Mouse (Mus musculus): Measurements from ENCODE around the gene Hnrnpk.
"Not testable (repeated sequence)": the region's sequence is repeated elsewhere in the genome, so short reads cannot be mapped to it uniquely, and the experiment has no call there.

Hnrnpk gene

DNA sequence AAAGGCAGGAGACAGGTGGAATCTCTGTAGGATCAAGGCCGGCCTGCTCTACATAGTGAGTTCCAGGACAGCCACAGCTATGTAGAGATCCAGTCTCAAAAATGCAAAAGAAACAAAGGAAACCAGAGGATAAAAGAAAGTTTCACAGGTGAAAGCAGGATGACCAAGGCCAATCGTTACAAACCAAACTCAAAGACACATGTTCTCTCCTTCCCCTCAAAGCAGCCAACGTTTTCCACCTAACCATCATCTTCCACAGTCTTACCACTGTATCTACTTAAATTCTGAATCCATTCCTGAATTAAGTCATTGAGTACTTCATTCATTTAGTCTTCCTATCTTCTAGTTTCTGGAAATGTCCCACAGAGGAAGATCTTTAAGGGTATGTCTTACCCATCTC lies 14.8 kb downstream of the Hnrnpk start:
- no peak for DNase-seq (ENCODE audit: low spot score)

- peak; percentile 79 for DNase-seq (ENCODE audit: low spot score)
Observed at GRCm38 (mm10) chr13:58387948-58388347, 15.2 kb downstream of the Hnrnpk start.

GRCm38 (mm10) chr13:58385547-58385920 lies 17.6 kb downstream of the Hnrnpk start:
- no peak for DNase-seq (ENCODE audit: low spot score)

GRCm38 (mm10) chr13:58384779-58385546 lies 18.2 kb downstream of the Hnrnpk start, which contains the start of gene 2210016F16Rik:
Gene 2210016F16Rik, minus strand, starts transcription at chr13:58385225.
- peak; percentile 57 for DNase-seq (ENCODE audit: low spot score)

DNA sequence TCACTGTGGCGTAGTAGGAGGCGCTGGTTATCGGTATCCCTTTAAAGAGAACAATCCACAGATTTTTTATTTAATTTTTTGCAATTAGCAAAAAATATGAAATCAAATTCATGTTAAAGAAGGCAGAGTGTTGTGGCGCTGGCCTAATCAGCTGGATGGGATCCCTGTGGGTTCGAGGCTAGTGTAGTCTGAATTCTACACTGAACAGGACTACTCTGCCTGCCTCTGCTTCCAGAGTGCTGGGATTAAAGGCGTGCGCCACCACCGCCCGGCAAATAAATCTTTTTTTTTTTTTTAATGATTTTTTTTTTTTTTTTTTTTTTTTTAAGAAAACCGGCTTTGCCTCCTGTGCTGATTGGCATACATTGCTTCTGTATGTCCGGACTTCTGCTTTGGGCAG lies 18.8 kb downstream of the Hnrnpk start:
- DNase-seq (ENCODE audit: low spot score): no peak

DNA sequence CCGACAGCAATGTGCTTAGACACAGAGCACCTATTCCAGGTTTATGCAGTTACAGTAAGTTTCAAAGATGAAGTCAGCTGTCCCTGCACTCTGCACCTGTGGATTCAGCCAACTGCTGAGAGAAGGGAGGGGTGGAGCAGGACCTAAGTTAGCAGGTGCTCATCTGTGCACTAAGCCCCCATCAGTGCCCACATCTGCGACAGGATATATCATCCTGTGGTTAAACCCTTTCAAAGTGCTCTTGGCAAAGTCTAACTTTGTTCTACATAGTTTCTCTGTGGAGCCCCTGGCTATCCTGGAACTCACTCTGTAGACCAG lies 30.0 kb downstream of the Hnrnpk start:
- DNase-seq (ENCODE audit: low spot score): no peak

GRCm38 (mm10) chr13:58372278-58373152 lies 30.6 kb downstream of the Hnrnpk start:
- DNase-seq (ENCODE audit: low spot score): peak; percentile 44

GRCm38 (mm10) chr13:58368835-58369234 lies 34.3 kb downstream of the Hnrnpk start:
- DNase-seq (ENCODE audit: low spot score): no peak

DNA sequence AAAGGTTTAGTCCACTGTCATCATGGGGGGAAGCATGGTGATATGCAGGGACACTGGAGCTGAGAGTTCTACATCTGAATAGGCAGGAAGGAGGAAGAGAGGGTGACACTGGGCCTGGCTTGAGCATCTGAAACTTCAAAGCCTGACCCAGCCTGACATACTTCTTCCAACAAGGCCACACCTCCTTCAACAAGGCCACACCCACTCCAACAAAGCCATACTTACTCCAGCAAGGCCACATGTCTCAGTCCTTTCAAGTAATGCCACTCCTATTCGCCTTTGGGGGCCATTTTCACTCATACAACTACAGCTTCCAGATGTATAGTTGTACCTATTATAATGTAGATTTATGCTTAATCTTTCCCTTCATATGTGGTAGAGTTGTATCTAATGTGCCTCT lies 35.5 kb downstream of the Hnrnpk start:
- no peak for DNase-seq (ENCODE audit: low spot score)

GRCm38 (mm10) chr13:58366373-58366772 lies 36.8 kb downstream of the Hnrnpk start:
- DNase-seq (ENCODE audit: low spot score): no peak

DNA sequence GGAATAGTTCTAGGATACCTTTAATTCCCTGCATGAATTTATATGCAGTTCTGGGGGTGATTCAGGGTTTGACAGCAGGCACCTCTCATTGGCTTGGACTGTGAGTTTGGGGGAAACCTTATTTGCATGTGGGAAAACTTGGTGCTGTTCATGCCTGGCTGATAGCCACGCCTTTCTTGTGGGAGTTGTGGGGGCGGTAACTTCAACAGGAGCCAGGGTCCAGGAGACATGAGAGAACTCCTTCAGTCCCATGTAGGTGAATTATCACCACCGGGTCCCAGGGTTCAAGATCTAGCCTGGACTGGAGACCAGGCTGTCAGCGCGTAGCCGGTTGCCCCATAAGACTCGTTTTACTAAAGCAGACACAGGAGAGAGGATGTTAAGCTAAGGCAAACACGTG lies 38.0 kb downstream of the Hnrnpk start:
- not testable (repeated sequence) for DNase-seq (ENCODE audit: low spot score)

- DNase-seq (ENCODE audit: low spot score): no peak
Observed at GRCm38 (mm10) chr13:58364353-58365175, 38.6 kb downstream of the Hnrnpk start.

DNA sequence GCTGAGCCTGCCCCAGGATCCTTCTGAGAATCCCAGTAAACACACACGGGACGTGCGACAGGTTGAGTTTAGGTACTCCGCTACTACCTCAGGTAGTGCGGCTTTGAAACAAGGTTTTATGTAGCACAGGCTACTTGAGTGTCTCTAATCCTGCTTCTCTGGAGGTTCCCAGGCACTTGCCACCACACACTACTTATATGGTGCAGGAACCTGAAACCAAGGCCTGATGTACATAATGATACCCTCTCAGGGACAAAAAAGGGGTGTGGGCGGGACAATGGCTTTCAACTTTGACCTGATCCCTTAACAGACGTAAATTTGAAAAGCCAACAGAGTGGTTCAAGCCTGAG lies 43.9 kb downstream of the Hnrnpk start:
- no peak for DNase-seq (ENCODE audit: low spot score)

GRCm38 (mm10) chr13:58358629-58359303 lies 44.4 kb downstream of the Hnrnpk start, which contains the start of gene Kif27:
Gene Kif27, minus strand, starts transcription at chr13:58359122.
- peak; percentile 89 for DNase-seq (ENCODE audit: low spot score)

- DNase-seq (ENCODE audit: low spot score): no peak
Observed at GRCm38 (mm10) chr13:58352996-58353395, 50.1 kb downstream of the Hnrnpk start.

GRCm38 (mm10) chr13:58350606-58351005 lies 52.5 kb downstream of the Hnrnpk start:
- no peak for DNase-seq (ENCODE audit: low spot score)

DNA sequence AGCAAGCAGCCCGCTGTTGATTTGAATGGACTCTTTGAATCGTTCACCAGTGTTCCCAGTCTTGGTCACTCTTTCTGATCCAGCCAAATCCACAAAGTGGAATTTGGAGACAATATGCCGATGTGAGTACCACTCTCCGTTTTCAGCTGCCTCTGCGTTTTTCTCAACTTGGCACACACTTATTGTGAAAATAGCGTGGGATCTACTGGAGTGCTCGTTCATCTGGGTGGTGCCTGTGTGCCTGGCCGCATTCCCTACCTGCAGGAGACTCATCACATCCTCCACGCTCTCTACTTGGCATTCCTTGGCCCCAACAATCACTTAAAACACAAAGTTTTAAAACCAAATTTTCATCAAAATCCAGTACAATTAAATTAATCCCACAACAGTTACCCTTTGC lies 58.6 kb downstream of the Hnrnpk start:
- DNase-seq (ENCODE audit: low spot score): no peak

Measured in lung, postnatal 25 days (tissue).